Mouse (Mus musculus): ENCODE measurements at regions not wholly inside any gene's neighbourhood (a gene's known extent, or its start where the extent isn't known, plus 50 kb on each side); places are given as distances from the start of the nearest gene placed in this dataset.

- TF ChIP-seq CTCF (IDR thresholded peaks at IDR 0.05; ENCODE audit: extremely low read depth, insufficient read length, insufficient replicate concordance, low read depth, low read length) = no peak
- no peak for TF ChIP-seq POLR2A (IDR thresholded peaks at IDR 0.05; ENCODE audit: low read depth, low read length)
Observed at GRCm38 (mm10) chr5:134817671-134818070, 70.5 kb upstream of the Eln start.
